Mouse (Mus musculus) brain, embryonic 14.5 days (tissue): ENCODE results near the gene Map3k4.

Experiments used
- CTCF ChIP-seq: fragments of 200-500 bp; IDR thresholded peaks from 2 replicates; pipeline ENCODE4 v1.5.1; 2012; ENCODE audit warnings: inconsistent platforms, mild to moderate bottlenecking, moderate library complexity, borderline replicate concordance; ENCODE audit not compliant: insufficient read depth, insufficient read length; ENCODE audit errors: extremely low read depth
- POLR2A ChIP-seq: fragments of 200-500 bp; IDR thresholded peaks from 2 replicates; pipeline ENCODE4 v1.6.1; 2012; ENCODE audit warnings: mild to moderate bottlenecking, inconsistent platforms, borderline replicate concordance; ENCODE audit not compliant: poor library complexity, insufficient read depth, insufficient read length, severe bottlenecking; ENCODE audit errors: extremely low read depth

DNA sequence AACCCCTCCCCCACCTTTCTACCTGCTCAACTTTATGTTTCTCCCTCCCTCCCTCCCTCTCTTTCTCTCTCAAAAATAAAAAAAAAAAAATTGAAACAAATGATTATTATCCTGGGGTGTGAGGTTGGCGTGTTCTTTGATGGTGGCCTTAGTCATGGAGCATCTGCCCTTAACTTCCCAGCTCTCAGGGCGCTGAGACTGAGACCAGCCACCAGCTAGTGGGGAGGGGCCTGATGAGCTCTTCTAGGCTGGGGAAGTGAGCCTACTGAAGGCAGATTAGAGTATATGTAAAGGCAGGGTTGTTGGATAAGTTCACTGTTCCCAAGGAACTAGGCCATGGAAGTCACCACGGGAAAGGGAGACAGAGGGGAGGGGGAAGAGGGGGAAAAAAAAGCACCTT is 114.3 kb downstream of the Map3k4 start:
- TF ChIP-seq CTCF (no peak), POLR2A (no peak)
